16 mouse cellular contexts compared by ENCODE assay signal in the genomic region with DNA sequence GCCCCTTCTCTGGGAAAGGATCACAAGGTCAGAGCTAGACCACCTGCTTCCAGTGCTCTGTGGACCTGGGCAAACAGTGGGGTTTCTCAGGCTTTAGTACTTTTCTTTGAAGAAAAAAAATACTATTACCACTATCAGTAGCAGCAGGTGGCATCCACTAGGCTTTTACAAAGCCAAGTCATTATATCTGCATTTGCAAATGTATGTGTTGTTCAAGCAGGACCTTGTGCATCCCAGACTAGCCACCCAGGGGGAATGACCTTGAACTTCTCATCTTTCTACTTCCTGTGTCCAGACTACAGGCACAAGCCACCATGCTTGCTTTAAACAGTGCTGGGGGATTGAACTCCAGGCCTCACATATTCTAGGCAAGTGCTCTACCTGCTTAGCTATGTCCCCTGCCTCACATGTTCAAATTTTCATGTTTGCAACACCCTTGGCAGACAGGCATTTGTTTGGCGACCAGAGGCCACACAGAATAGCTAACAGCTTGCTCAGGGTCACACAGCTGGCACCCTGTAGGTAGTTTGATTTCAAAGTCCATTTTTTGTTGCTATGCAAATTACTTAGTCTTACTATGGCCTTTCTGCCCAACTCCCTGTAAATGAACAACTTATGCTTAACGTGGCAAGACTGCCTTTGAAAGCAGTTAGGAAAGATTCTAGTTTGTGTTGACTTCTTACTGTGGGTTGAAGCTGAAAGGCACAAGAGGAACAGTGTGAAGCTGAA.
DNase-seq lines count a peak whose midpoint lies in the region; ATAC-seq lines count a peak whose summit lies in the region.
"Had no signal": no experiment of that assay in that cellular context is flagged by ENCODE, and none has a peak within 500 bp of the region (broad histone marks: within the 10 kb centered on the region; RNA-seq: fewer than 3 reads in every experiment).

No protein-coding gene starts in this region.

- H3K9me3 ChIP-seq in liver, embryonic 16.5 days (replicated peaks; ENCODE audit: control insufficient read depth, low read length): no peaks in the 10 kb centered on the region
- H3K9me3 ChIP-seq: forebrain, embryonic 10.5 days; midbrain, embryonic 15.5 days had no signal

- intact Hi-C loops in left cerebral cortex, postnatal 10 days (cut with DNase I): no loop called here

- no peaks in the 10 kb centered on the region for H3K4me1 ChIP-seq in liver, embryonic 16.5 days (ENCODE audit: control insufficient read depth, low read depth, low read length)

- WGBS in liver, embryonic 16.5 days (ENCODE audit: insufficient replicate concordance): 34% methylated on average over 2 of the region's 2 CpGs

- no peak overlapping the region for H3K9ac ChIP-seq in liver, embryonic 16.5 days (ENCODE audit: low read depth, low read length)
- H3K9ac ChIP-seq: lung, embryonic 14.5 days; midbrain, embryonic 15.5 days had no signal

- peak overlapping the region; percentile 45 for H3K27ac ChIP-seq in liver, embryonic 16.5 days (ENCODE audit: low read length)
- H3K27ac ChIP-seq: forebrain, embryonic 10.5 days; macrophage; midbrain, embryonic 15.5 days had no signal

- H3K4me3 ChIP-seq in liver, embryonic 16.5 days (ENCODE audit: low read depth, low read length): no peak overlapping the region
- H3K4me3 ChIP-seq: forebrain, embryonic 10.5 days; midbrain, embryonic 15.5 days had no signal

- H3K36me3 ChIP-seq in liver, embryonic 16.5 days (ENCODE audit: control insufficient read depth, insufficient read depth): no peaks in the 10 kb centered on the region
- H3K36me3 ChIP-seq: forebrain, embryonic 10.5 days; midbrain, embryonic 15.5 days had no signal

- H3K27me3 ChIP-seq in liver, embryonic 16.5 days (ENCODE audit: control insufficient read depth, insufficient read depth, low read depth, low read length): no peaks in the 10 kb centered on the region
- H3K27me3 ChIP-seq: midbrain, embryonic 15.5 days had no signal

- peak; percentile 85 for ATAC-seq in liver, embryonic 16.5 days (ENCODE audit: low read depth)
- ATAC-seq: CD4-positive, CD25-positive, alpha-beta regulatory T cell, adult 4 months; inflammation-experienced regulatory T-cells, adult 6 months; midbrain, embryonic 15.5 days had no signal

- H3K4me2 ChIP-seq in liver, embryonic 16.5 days (ENCODE audit: low read depth, low read length): no peak overlapping the region
- H3K4me2 ChIP-seq: lung, embryonic 14.5 days; midbrain, embryonic 15.5 days had no signal

- peak; percentile 95 for DNase-seq in ES-CJ7 (ENCODE audit: low read depth, low spot score)
- peak; percentile 94 for DNase-seq in R1 (ENCODE audit: low read depth, low spot score)
- peak; percentile 75 for DNase-seq in kidney, adult 9 months
- no peak for DNase-seq in left cerebral cortex, postnatal 10 days (ENCODE audit: extremely low spot score in 1 of 2, low spot score in 2 of 2)
- DNase-seq in urinary bladder, postnatal 10 days (ENCODE audit: low spot score): no peak
- DNase-seq in thymus, postnatal 10 days (ENCODE audit: low spot score in 2 of 2): no peak
- DNase-seq: cerebellum, adult 11 months; lung, embryonic 14.5 days; right cerebral cortex, postnatal 14 days; thymus, adult 2 months had no signal

Comparison
In these comparisons a context has a peak if more than half of its experiments do, and no peak if none do; other contexts are left out.
1. DNase-seq: peak in ES-CJ7 (single experiment), R1 (single experiment) and kidney, adult 9 months (single experiment); none in left cerebral cortex, postnatal 10 days (0 of 2), urinary bladder, postnatal 10 days (single experiment) and thymus, postnatal 10 days (0 of 2).